Mouse (Mus musculus): ENCODE data around the gene Tnfrsf25.

GRCm38 (mm10) chr4:152112329-152112728 is 3.4 kb upstream of the Tnfrsf25 start:
- TF ChIP-seq POLR2A (IDR thresholded peaks at IDR 0.05; ENCODE audit: low read depth, low read length) (no peak), CTCF (IDR thresholded peaks at IDR 0.05; ENCODE audit: borderline replicate concordance, insufficient read depth, low read length) (no peak)
